Mouse (Mus musculus) retina, postnatal 7 days (tissue): Measurements from ENCODE around the gene Nudt9.

ENCODE experiments used
- DNase-seq: peaks from one replicate; pipeline ENCODE4 v3.0.0-alpha.2; 2012; ENCODE audit warnings: low read depth, low spot score

Nudt9 gene

DNA sequence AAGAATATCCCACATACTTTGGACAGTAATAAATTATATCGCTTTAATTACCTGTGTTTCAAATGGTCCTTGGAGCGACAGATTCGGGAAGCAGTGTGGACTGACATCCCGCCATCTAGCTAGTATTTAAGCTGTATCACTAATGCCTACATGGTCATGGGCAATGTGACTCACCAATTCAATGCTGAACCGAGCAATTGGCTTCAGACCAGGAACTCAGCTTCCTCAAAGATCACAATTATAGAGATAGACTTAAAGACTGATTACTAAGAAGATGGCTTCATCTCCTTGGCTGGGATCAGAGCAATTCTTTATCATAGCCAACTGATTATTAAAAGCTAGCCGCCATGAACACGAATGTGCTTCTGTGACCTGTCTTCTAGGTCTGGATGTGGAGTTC is 31.4 kb downstream of the Nudt9 start, which contains the start of gene Gm17660:
Gm17660 (minus strand) TSS at position 101 of the 400 bp plus-strand sequence.
- DNase-seq: no peak

DNA sequence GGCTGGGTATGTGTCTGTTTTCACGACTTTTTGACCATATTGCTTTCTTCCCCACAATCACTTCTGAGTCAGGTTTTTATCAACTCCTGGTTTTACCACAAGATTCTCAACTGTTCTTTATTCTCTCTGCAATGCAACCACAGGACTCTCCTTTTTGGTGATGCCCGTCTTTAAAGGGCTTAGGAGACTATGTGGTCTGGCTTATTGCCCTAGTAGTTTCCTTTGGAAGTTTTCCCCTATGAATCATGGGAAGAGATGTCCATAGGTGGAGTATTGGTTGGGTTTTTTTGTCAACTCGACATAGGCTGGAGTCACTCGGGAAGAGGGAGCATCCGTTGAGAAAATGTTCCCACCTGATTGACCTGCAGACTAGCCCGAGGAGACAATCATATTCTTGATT is 34.6 kb downstream of the Nudt9 start:
- DNase-seq: no peak

GRCm38 (mm10) chr5:104085366-104085765 is 39.3 kb downstream of the Nudt9 start:
- no peak for DNase-seq

DNA sequence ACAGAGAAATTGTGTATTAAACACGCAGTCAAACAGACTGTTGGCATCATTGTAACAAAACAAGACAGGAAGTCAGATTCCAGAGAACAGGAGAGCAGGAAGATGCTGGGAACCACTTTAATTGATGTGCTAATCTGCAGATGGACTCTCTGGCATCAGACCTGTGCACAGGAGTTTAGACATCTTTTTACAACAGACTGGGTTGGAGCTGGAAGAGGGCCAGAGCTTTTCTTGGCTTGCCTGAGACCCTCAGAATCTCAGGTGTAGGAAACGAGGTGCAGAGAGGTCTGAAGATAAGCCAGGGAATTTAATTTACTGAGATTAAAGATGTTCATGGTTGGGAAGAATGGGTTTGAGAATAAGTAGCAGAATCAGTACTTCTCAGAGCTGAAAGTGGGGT is 43.6 kb downstream of the Nudt9 start:
- no peak for DNase-seq

- DNase-seq: no peak
Measured at GRCm38 (mm10) chr5:104095416-104096077, 49.4 kb downstream of the Nudt9 start.

DNA sequence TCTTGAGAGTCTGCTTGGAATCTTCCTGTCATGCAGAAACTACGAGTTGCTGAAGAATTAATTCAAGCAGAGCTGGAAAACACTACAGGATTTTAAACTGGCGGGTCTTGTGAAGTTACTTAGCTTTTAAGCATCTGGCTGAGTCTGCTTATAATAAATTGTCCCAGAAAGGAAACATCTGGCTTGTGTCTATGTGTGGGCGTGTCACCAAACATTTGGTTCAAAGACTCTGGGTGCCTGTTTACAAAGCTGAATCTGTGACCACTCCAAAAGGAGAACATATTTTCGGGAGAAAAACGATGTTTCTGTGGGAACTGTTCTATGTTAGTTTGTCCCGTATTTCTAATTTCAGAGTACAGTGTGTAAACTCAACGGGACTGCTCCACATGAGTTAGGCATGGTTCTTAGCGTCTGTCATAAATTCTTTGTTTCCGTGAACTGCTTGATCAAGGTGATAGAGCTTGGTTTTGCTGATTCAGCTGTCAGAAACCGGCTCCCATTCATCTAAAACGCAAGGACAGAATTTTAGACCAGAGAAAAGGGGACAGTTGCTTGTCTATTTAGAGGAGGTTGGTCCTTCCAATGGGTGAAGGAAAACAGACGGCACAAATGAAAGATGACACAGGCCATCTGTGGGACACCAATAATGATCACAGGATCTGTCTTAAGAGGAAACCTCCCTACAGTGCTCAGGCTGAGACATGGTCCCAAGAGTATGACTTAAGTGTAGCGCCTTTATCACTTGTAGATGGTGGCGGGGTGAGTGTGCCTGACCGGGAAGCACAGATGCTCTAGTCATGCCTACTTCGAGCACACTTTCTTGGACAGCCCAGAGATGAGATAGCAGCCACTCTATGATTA is 50.2 kb downstream of the Nudt9 start:
- DNase-seq: no peak

DNA sequence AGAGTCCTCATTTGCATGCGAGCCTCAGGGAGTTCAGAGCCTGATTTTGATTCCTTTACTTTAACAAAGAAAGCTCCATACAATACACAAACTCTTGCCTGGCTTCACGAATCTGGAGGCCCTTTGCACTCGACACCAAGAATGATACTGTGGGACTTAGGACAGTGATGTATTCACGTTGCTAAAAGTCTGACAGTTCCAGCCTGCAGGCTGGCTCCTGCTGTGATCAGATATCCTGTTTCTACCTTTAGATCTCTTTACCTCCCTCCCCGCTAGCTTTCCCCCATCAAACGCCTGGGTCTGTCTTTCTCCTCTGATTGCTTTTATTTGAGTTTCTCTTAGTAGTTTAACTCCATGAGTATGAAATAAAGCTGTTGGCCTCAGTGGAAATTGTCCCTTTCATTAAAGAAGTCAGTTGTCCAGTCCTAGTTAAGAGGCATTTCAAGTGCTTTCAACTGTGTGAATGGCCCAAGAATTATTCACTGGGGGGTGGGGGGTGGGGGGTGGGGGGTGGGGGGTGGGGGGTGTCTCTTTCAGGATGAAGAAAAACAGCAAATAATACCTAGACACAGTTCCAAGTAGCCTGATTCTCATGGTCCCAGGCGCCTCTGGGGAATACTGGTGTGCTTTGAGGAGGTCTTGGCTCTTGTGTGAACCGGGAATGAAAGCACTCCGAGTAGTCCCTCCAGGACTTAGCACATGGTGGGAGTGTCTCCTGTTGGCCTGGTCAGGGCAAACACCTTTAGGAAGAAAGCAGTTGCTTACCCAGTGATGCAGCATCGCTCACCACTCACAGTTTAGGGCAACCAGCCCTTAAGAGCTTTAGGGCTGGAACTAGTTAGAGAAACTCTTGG is 55.8 kb downstream of the Nudt9 start:
- no peak for DNase-seq

GRCm38 (mm10) chr5:104103171-104103570 is 57.1 kb downstream of the Nudt9 start:
- DNase-seq: no peak

GRCm38 (mm10) chr5:104104111-104104510 is 58.0 kb downstream of the Nudt9 start:
- no peak for DNase-seq

DNA sequence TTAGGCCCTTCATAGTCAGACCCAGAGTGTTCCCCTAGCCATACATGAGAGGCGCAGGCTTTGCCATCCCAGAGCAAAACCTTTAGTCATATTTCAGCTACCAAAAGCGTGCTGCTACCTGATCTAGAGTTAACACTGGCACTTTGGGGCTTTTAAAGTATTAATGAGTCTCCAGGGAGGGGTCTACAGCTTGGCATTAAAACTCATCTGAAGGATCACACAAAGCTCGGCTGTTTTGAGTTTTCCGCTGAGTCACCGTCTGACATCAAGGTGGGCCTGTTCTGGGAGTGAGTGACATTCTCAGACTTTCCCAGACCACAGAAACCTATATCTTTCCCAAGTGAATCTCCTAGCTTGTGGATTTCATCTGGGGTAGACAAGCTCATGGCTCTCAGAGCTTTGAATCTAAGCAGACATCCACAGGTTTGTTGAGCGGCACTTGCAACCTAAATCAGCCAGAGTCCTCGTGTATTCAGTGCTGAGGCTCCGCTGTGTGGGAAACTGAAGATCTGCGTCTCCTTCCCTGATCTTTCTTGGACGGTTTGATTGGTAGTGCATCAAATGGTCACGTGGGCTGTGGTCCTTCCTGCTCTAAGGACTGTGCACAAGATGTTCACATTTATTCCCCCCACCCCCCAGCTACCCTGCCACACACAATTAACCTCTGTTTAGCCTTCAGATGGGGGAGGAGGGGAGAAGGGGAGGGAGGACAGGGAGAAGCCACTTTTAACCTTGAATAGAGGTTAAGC is 62.2 kb downstream of the Nudt9 start:
- no peak for DNase-seq

GRCm38 (mm10) chr5:104108879-104109369 is 62.8 kb downstream of the Nudt9 start:
- no peak for DNase-seq

DNA sequence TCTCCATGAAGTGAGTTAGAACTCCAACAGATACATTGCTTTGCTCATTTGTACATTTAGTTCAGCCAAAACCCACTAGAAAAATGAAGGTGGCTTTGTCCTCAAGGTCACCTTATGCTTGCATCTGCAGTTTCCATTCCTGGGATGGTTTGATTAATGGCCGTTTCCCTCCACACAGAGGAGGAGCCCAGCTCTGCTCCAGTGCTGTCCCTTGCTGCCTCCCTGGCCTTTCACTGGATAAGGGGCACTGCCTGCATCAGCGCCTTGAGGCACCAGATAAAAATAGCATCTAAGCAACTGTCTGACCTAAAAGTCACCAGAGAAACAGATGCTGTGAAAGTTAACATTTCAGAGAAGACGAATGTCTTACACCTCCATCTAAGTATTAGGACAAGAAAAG is 63.4 kb downstream of the Nudt9 start:
- no peak for DNase-seq

DNA sequence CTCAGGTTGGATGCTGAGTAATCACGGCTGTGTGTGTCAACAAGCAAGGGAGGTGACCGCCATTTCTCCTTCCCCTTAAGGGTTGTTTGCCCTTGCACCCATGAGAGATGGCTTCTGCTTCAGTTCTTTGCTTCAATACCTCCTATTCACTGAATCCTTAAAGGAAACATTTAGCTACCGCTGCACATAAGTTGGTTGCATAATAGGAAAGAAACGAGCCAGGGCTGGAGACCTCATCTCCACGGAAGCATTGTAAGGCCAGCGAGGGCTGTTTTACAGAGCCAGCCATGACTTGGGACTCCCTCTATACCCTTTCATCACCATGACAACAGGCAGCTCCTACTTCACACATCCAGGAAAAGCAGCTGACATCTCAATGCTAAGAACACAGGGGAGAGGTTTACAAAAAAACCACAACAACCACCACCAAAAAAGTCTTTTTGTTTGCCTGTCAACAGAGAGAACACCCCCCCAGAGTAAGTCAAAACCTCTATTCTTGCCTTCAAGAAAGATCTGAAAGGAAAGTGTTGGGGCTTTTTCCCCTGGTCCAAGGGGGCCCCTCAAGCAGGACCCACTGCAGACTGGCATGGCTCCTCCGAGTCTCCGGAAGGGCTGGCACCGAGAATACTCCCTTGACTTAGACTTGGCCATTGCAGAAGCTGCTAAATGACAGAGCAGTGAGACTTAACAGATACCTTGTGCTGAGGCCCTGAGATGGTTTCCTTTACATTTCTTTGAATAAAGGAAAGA is 64.2 kb downstream of the Nudt9 start:
- no peak for DNase-seq

DNA sequence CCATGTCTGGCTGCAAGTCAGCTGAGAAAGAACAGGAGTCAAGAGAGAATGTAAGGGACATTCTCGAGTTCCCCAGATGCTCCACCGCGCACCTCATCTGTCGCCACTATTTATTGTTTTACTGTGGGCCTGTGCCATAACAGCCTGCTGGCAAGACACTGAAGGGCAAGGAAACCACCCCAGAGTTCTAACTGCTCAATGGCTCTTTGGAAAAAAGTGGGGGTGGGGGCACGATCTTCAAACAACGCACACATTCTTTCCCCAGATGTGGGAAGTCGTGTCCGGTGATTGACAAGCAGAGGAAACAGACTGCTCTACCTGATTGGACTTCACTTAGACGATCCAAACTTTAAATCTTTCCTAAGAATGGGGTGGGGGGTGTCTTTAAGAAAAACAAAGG is 65.9 kb downstream of the Nudt9 start:
- no peak for DNase-seq

DNA sequence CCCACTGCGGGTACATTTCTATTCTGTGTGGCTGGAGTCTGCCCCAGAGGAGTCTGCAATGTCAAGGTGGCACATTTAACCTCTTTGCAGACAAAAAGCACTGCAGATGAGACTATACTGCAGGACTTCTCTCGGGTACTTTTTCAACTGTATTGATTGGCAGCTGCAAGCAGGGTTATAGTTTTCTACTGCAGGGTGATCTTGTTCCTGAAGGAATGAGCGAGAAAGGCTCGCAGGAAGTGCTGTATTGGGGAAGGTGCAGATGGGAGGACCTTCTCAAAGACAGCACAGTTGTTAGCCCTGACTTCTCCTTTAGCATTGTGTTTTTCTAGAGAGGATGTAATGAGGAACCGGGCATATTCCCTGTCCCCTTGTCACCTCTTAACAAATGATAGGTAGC is 66.4 kb downstream of the Nudt9 start:
- DNase-seq: no peak

DNA sequence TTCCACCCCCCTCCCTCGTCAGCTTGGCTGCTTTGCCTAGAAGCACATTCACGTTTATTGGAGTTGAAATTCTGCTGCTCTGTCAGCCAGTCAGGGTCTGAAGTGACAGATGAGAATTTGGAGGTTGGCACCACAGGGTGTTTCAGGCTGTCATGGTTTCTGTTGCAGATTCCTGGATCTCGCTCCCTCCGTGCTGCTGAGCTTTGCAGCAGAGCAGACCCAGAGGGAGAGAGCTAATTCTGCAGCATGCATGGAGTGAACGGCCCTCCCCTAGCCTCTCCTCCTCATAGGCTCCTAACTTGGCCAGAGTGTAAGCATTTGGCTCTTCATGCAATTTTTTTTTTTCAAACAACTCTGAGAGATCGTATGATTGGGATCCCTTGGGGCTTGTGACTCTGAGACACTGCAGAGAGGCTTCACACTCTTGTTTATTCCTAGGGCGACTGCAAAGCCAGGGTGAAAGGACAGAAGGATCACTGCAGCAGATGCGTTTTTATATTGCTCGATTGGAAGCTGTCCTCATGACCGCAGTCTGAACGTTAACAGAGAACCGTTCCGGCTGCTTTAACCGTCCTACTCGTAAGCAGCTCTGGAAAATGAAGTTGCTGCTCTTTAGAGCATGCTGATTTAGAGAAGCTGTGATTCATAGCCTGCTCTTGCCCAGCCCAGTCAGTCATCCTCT is 67.5 kb downstream of the Nudt9 start, which contains the start of gene Sparcl1:
Sparcl1 (minus strand) TSS at position 243 of the 682 bp plus-strand sequence.
- DNase-seq: no peak
